In genomic region chr7:99863362-99863761, GRCm38 (mm10) we compare ENCODE assay signal across 8 mouse cellular contexts. TPM values are rescaled to one million over a fixed set of nuclear protein-coding genes. Genes with fewer than 3 reads are reported as not detected.
DNase-seq lines count a peak whose midpoint lies in the region; ATAC-seq lines count a peak whose summit lies in the region.

Gene Spcs2 (minus strand): TSS chr7:99863462.

- no peak within 1 kb of the TSS for H3K4me2 ChIP-seq in kidney, embryonic 14.5 days (replicated peaks; ENCODE audit: low read depth, low read length)
- H3K4me2 ChIP-seq in intestine, embryonic 15.5 days (replicated peaks), result no peak within 1 kb of the TSS

- no peaks in the 10 kb centered on the region for H3K27me3 ChIP-seq in kidney, embryonic 14.5 days (ENCODE audit: control insufficient read depth, insufficient read depth, low read length)
- H3K27me3 ChIP-seq in intestine, embryonic 15.5 days (replicated peaks), result no peaks in the 10 kb centered on the region

- intact Hi-C loops in gastrocnemius, postnatal 14 days (cut with DNase I; ENCODE audit: low total_unique reads), result loop anchor here (5.0 kb wide), 1 partner anchor 36 kb away; the partner anchor contains the start of gene Neu3

- no peak within 1 kb of the TSS for H3K9ac ChIP-seq in kidney, embryonic 14.5 days (ENCODE audit: low read depth, low read length)
- H3K9ac ChIP-seq in intestine, embryonic 15.5 days, result no peak within 1 kb of the TSS

- no peak within 1 kb of the TSS for H3K27ac ChIP-seq in kidney, embryonic 14.5 days (ENCODE audit: low read depth, low read length)
- no peak within 1 kb of the TSS for H3K27ac ChIP-seq in intestine, embryonic 15.5 days

- no peaks in the 10 kb centered on the region for H3K4me1 ChIP-seq in kidney, embryonic 14.5 days (ENCODE audit: control insufficient read depth, insufficient read depth, low read length)
- H3K4me1 ChIP-seq in intestine, embryonic 15.5 days (replicated peaks), result no peaks in the 10 kb centered on the region

- DNase-seq in kidney, postnatal 36 days, result no peak
- no peak for DNase-seq in adrenal gland, postnatal 14 days
- DNase-seq in gastrocnemius, postnatal 14 days, result no peak
- no peak for DNase-seq in right cerebral cortex, postnatal 4 days
- no peak for DNase-seq in spleen, postnatal 10 days (ENCODE audit: low spot score in 2 of 2)

- H3K9me3 ChIP-seq in kidney, embryonic 14.5 days (ENCODE audit: control insufficient read depth, low read length), result no peaks in the 10 kb centered on the region
- H3K9me3 ChIP-seq in intestine, embryonic 15.5 days, result no peaks in the 10 kb centered on the region

- H3K4me3 ChIP-seq in kidney, embryonic 14.5 days (ENCODE audit: low read length), result no peak within 1 kb of the TSS
- no peak within 1 kb of the TSS for H3K4me3 ChIP-seq in intestine, embryonic 15.5 days (replicated peaks)

- no peak for ATAC-seq in kidney, embryonic 14.5 days (ENCODE audit: low FRiP score, low TSS enrichment)
- ATAC-seq in intestine, embryonic 15.5 days, result no peak
- no peak for ATAC-seq in megakaryocyte-erythroid progenitor cell, adult 5-6 weeks (replicated peaks; ENCODE audit: low FRiP score, low TSS enrichment, poor library complexity, severe bottlenecking)

- no peaks in the 10 kb centered on the region for H3K36me3 ChIP-seq in kidney, embryonic 14.5 days (ENCODE audit: control insufficient read depth, insufficient read depth, low read length)
- H3K36me3 ChIP-seq in intestine, embryonic 15.5 days, result no peaks in the 10 kb centered on the region

- 41% methylated on average over 7 of the region's 7 CpGs for whole genome bisulfite sequencing in kidney, embryonic 14.5 days
- 48% methylated on average over 7 of the region's 7 CpGs for WGBS in intestine, embryonic 15.5 days

RNA-seq across cellular contexts. Expression of gene Spcs2, which starts in this region (rescaled TPM):
- polyA plus RNA-seq in kidney, embryonic 14.5 days (2014; fragmentation: Nextera tagmentation; extraction: Ambion mirVana), result 346 and 377 TPM in 2 replicates
- total RNA-seq in adrenal gland, postnatal 14 days (2021), result 129 and 145 TPM in 2 replicates
- 10 to 100 TPM; 45.4 to 58.1 TPM for total RNA-seq in gastrocnemius, postnatal 14 days (2021)
- polyA plus RNA-seq in intestine, embryonic 15.5 days (2015; fragmentation: Nextera tagmentation; extraction: Ambion mirVana), result 387 and 427 TPM in 2 replicates
- total RNA-seq in megakaryocyte-erythroid progenitor cell, adult 5-6 weeks (2014; fragmentation: Nextera tagmentation), result 93.4 and 132 TPM in 2 replicates
- 136 and 153 TPM in 2 replicates for total RNA-seq in megakaryocyte-erythroid progenitor cell, adult 5-6 weeks (2017)
